Mouse (Mus musculus): ENCODE measurements around the gene Nrtn.

DNA sequence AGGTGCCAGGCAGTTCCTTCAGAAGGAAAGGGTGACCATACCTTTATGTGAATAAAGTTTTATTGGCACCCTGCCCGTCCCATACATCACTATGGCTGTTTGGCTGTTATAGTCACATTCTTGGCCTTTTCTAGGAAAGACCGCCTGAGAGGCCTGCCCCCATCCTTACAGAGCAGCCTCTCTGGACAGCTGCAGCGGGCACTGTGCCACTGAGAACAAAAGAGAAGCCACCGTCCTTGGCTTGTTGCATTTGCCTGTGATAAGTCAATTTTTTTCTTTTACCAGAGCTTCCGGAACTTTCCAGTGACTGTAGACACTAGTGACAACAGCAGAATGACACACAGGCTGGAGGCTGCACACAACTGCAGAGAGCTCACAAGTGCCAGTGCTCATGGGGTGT is 47.6 kb upstream of the Nrtn start:
- TF ChIP-seq NRF1 (IDR thresholded peaks at IDR 0.05; ENCODE audit: low read depth, low read length): no peak
- no peak for TF ChIP-seq MAFK (IDR thresholded peaks at IDR 0.05; ENCODE audit: insufficient replicate concordance, low read length)
- no peak for TF ChIP-seq POLR2A (IDR thresholded peaks at IDR 0.05; ENCODE audit: low read depth, low read length)
- no peak for TF ChIP-seq CTCF (conservative IDR thresholded peaks at IDR 0.05 in 1 of 2, IDR thresholded peaks at IDR 0.05 in 1 of 2; ENCODE audit: low read depth in 2 of 2, low read length in 2 of 2)
- TF ChIP-seq MAZ (IDR thresholded peaks at IDR 0.05; ENCODE audit: low read depth, low read length): no peak
- no peak for TF ChIP-seq RCOR1 (conservative IDR thresholded peaks at IDR 0.05; ENCODE audit: low read depth, low read length)
- TF ChIP-seq ELF1 (IDR thresholded peaks at IDR 0.05; ENCODE audit: low read depth, low read length): no peak
- TF ChIP-seq SIN3A (IDR thresholded peaks at IDR 0.05; ENCODE audit: low read length): no peak
- TF ChIP-seq GABPA (IDR thresholded peaks at IDR 0.05; ENCODE audit: insufficient replicate concordance, low read depth, low read length): no peak
- no peak for TF ChIP-seq ZNF384 (IDR thresholded peaks at IDR 0.05; ENCODE audit: low read depth, low read length)
- TF ChIP-seq USF1 (IDR thresholded peaks at IDR 0.05; ENCODE audit: low read depth, low read length): no peak
- TF ChIP-seq TBP (conservative IDR thresholded peaks at IDR 0.05; ENCODE audit: low read depth, low read length): no peak
- TF ChIP-seq EP300 (IDR thresholded peaks at IDR 0.05; ENCODE audit: low read length): no peak
- no peak for TF ChIP-seq JUND (conservative IDR thresholded peaks at IDR 0.05; ENCODE audit: low read depth, low read length)
